Mouse (Mus musculus) liver, embryonic 15.5 days (tissue): ENCODE results near the gene Atrip. TPM values are rescaled to one million over a fixed set of nuclear protein-coding genes. Genes with fewer than 3 reads are reported as not detected.

ENCODE experiments used
- ATAC-seq: fragments of 200-750 bp; cut with Nextera tagmentation; 2 replicates; pipeline ENCODE4 v1.8.0; 2017; ENCODE audit warnings: moderate number of reproducible peaks, mild to moderate bottlenecking, moderate library complexity; ENCODE audit not compliant: insufficient read depth
- H3K27ac ChIP-seq: fragments of 300-500 bp; sonication (generic); replicated peaks from 2 replicates; pipeline ENCODE4 v1.5.1; 2015; ENCODE audit warnings: mild to moderate bottlenecking, inconsistent platforms
- H3K27me3 ChIP-seq: fragments of 300-500 bp; sonication (generic); 2 replicates; pipeline ENCODE4 v1.6.1; 2015; ENCODE audit warnings: mild to moderate bottlenecking, inconsistent platforms
- H3K36me3 ChIP-seq: fragments of 300-500 bp; sonication (generic); replicated peaks from 2 replicates; pipeline ENCODE4 v1.6.1; 2015; ENCODE audit warnings: moderate library complexity, mild to moderate bottlenecking, inconsistent platforms
- H3K4me1 ChIP-seq: fragments of 300-500 bp; sonication (generic); replicated peaks from 2 replicates; pipeline ENCODE4 v1.6.1; 2015; ENCODE audit warnings: inconsistent platforms
- H3K4me2 ChIP-seq: fragments of 300-500 bp; sonication (generic); 2 replicates; pipeline ENCODE4 v1.6.1; 2015; ENCODE audit warnings: moderate library complexity, mild to moderate bottlenecking, inconsistent platforms
- H3K4me3 ChIP-seq: fragments of 300-500 bp; sonication (generic); replicated peaks from 2 replicates; pipeline ENCODE4 v1.5.1; 2015; ENCODE audit warnings: mild to moderate bottlenecking, inconsistent platforms
- H3K9ac ChIP-seq: fragments of 300-500 bp; sonication (generic); 2 replicates; pipeline ENCODE4 v1.6.1; 2015; ENCODE audit warnings: moderate library complexity, mild to moderate bottlenecking, inconsistent platforms
- H3K9me3 ChIP-seq: fragments of 300-500 bp; sonication (generic); replicated peaks from 2 replicates; pipeline ENCODE4 v1.6.1; 2016; ENCODE audit warnings: inconsistent platforms
- WGBS: fragments of 180-500 bp; shearing (Covaris S2); methylation state at CpG from one replicate; pipeline ENCODE4 v1.1.7; 2015; ENCODE audit warnings: mixed read lengths; ENCODE audit not compliant: insufficient replicate concordance; 5-methylcytosine and 5-hydroxymethylcytosine counted together
- polyA plus RNA-seq: library from polyadenylated mRNA; unstranded; fragments of >200 nt; fragmentation: Nextera tagmentation; extraction: Ambion mirVana; gene quantifications from 2 replicates; pipeline ENCODE4 v1.2.1, GENCODE M21; 2015

The Atrip gene
- polyA plus RNA-seq = 9.2 and 12.6 TPM in 2 replicates

- Histone ChIP-seq H3K4me3 (peak within 1 kb of the TSS; percentile 88), H3K4me1 (peaks cover 29% of the 10 kb centered on the region), H3K4me2 (peak within 1 kb of the TSS; percentile 94), H3K36me3 (peaks cover 36% of the 10 kb centered on the region), H3K27me3 (no peaks in the 10 kb centered on the region), H3K9me3 (no peaks in the 10 kb centered on the region), H3K27ac (peak within 1 kb of the TSS; percentile 77), H3K9ac (peak within 1 kb of the TSS; percentile 89)
- ATAC-seq = peak; percentile 96
- WGBS = under 1% methylated on average over 57 of the region's 57 CpGs
Measured at GRCm38 (mm10) chr9:109073661-109074573, at the start of gene Atrip. Atrip (minus strand) TSS chr9:109074124.

- H3K4me1 ChIP-seq = 0 out of 2 replicates have a peak, but pooled peaks cover 3% of the 10 kb centered on the region
- H3K27ac ChIP-seq = no peak overlapping the region
- H3K9ac ChIP-seq = no peak overlapping the region
- no peak for ATAC-seq
- no peaks in the 10 kb centered on the region for H3K9me3 ChIP-seq
- no peaks in the 10 kb centered on the region for H3K36me3 ChIP-seq
- no peak overlapping the region for H3K4me3 ChIP-seq
- no peaks in the 10 kb centered on the region for H3K27me3 ChIP-seq
- 36% methylated on average over 6 of the region's 6 CpGs for WGBS
- no peak overlapping the region for H3K4me2 ChIP-seq
Measured at GRCm38 (mm10) chr9:109123266-109123665, 49.3 kb upstream of the Atrip start.

- no peak overlapping the region for H3K4me2 ChIP-seq
- H3K9ac ChIP-seq = no peak overlapping the region
- no peaks in the 10 kb centered on the region for H3K27me3 ChIP-seq
- no peak for ATAC-seq
- 40% methylated on average over 2 of the region's 2 CpGs for WGBS
- H3K9me3 ChIP-seq = no peaks in the 10 kb centered on the region
- H3K27ac ChIP-seq = no peak overlapping the region
- no peak overlapping the region for H3K4me3 ChIP-seq
- H3K4me1 ChIP-seq = 0 out of 2 replicates have a peak, but pooled peaks cover 7% of the 10 kb centered on the region
- no peaks in the 10 kb centered on the region for H3K36me3 ChIP-seq
Measured at GRCm38 (mm10) chr9:109122553-109123085, 48.7 kb upstream of the Atrip start.

- WGBS = 71% methylated on average over 6 of the region's 6 CpGs
- no peak for ATAC-seq
- Histone ChIP-seq H3K36me3 (0 out of 2 replicates have a peak, but pooled peaks cover 3% of the 10 kb centered on the region), H3K4me2 (no peak overlapping the region), H3K9me3 (no peaks in the 10 kb centered on the region), H3K9ac (no peak overlapping the region), H3K27me3 (no peaks in the 10 kb centered on the region), H3K4me3 (no peak overlapping the region), H3K27ac (no peak overlapping the region), H3K4me1 (0 out of 2 replicates have a peak, but pooled peaks cover 4% of the 10 kb centered on the region)
Measured at GRCm38 (mm10) chr9:109120956-109121355, 47.0 kb upstream of the Atrip start.

GRCm38 (mm10) chr9:109119571-109119970 lies 45.6 kb upstream of the Atrip start:
- no peaks in the 10 kb centered on the region for H3K9me3 ChIP-seq
- H3K4me2 ChIP-seq = no peak overlapping the region
- H3K27me3 ChIP-seq = no peaks in the 10 kb centered on the region
- H3K27ac ChIP-seq = no peak overlapping the region
- H3K4me3 ChIP-seq = no peak overlapping the region
- H3K9ac ChIP-seq = no peak overlapping the region
- no peak for ATAC-seq
- WGBS = 75% methylated on average over 9 of the region's 9 CpGs
- 0 out of 2 replicates have a peak, but pooled peaks cover 4% of the 10 kb centered on the region for H3K4me1 ChIP-seq
- 0 out of 2 replicates have a peak, but pooled peaks cover 8% of the 10 kb centered on the region for H3K36me3 ChIP-seq

- H3K4me3 ChIP-seq = no peak overlapping the region
- 0 out of 2 replicates have a peak, but pooled peaks have one; percentile 13 for ATAC-seq
- no peaks in the 10 kb centered on the region for H3K27me3 ChIP-seq
- H3K9me3 ChIP-seq = no peaks in the 10 kb centered on the region
- no peak overlapping the region for H3K27ac ChIP-seq
- 51% methylated on average over 4 of the region's 4 CpGs for WGBS
- no peak overlapping the region for H3K9ac ChIP-seq
- H3K4me2 ChIP-seq = no peak overlapping the region
- H3K4me1 ChIP-seq = 0 out of 2 replicates have a peak, but pooled peaks cover 4% of the 10 kb centered on the region
- 0 out of 2 replicates have a peak, but pooled peaks cover 8% of the 10 kb centered on the region for H3K36me3 ChIP-seq
Measured at GRCm38 (mm10) chr9:109118106-109118505, 44.2 kb upstream of the Atrip start.

- Histone ChIP-seq H3K4me3 (no peak overlapping the region), H3K9me3 (no peaks in the 10 kb centered on the region), H3K27me3 (no peaks in the 10 kb centered on the region), H3K36me3 (peaks cover 16% of the 10 kb centered on the region; the same call in 1 of the 2 replicates), H3K27ac (no peak overlapping the region), H3K4me1 (0 out of 2 replicates have a peak, but pooled peaks cover 4% of the 10 kb centered on the region), H3K9ac (no peak overlapping the region), H3K4me2 (no peak overlapping the region)
- WGBS = 73% methylated on average over 10 of the region's 10 CpGs
- ATAC-seq = no peak
Measured at GRCm38 (mm10) chr9:109116205-109116604, 42.3 kb upstream of the Atrip start.

GRCm38 (mm10) chr9:109114871-109115270 lies 40.9 kb upstream of the Atrip start:
- Histone ChIP-seq H3K27ac (no peak overlapping the region), H3K4me1 (0 out of 2 replicates have a peak, but pooled peaks cover 4% of the 10 kb centered on the region), H3K27me3 (no peaks in the 10 kb centered on the region), H3K36me3 (peaks cover 23% of the 10 kb centered on the region; the same call in 1 of the 2 replicates), H3K9me3 (no peaks in the 10 kb centered on the region), H3K4me2 (no peak overlapping the region), H3K9ac (no peak overlapping the region), H3K4me3 (no peak overlapping the region)
- no peak for ATAC-seq
- 66% methylated on average over 7 of the region's 7 CpGs for WGBS

- Histone ChIP-seq H3K27me3 (no peaks in the 10 kb centered on the region), H3K4me3 (no peak overlapping the region), H3K27ac (no peak overlapping the region), H3K4me2 (no peak overlapping the region), H3K4me1 (0 out of 2 replicates have a peak, but pooled peaks cover 4% of the 10 kb centered on the region), H3K9ac (no peak overlapping the region), H3K9me3 (no peaks in the 10 kb centered on the region), H3K36me3 (peaks cover 23% of the 10 kb centered on the region; the same call in 1 of the 2 replicates)
- ATAC-seq = no peak
- WGBS = 70% methylated on average over 11 of the region's 11 CpGs
Measured at GRCm38 (mm10) chr9:109114276-109114675, 40.4 kb upstream of the Atrip start.

GRCm38 (mm10) chr9:109113331-109113730 lies 39.4 kb upstream of the Atrip start:
- Histone ChIP-seq H3K9ac (no peak overlapping the region), H3K4me1 (0 out of 2 replicates have a peak, but pooled peaks cover 4% of the 10 kb centered on the region), H3K4me3 (no peak overlapping the region), H3K9me3 (no peaks in the 10 kb centered on the region), H3K36me3 (peaks cover 27% of the 10 kb centered on the region), H3K27me3 (no peaks in the 10 kb centered on the region), H3K27ac (no peak overlapping the region), H3K4me2 (no peak overlapping the region)
- ATAC-seq = no peak
- WGBS = 56% methylated on average over 8 of the region's 8 CpGs

GRCm38 (mm10) chr9:109111591-109111990 lies 37.7 kb upstream of the Atrip start:
- H3K36me3 ChIP-seq = peaks cover 30% of the 10 kb centered on the region
- WGBS = 78% methylated on average over 9 of the region's 9 CpGs

More at GRCm38 (mm10) chr9:109111591-109111990, 37.7 kb upstream of the Atrip start:
- H3K4me1 ChIP-seq = no peaks in the 10 kb centered on the region
- no peak overlapping the region for H3K27ac ChIP-seq
- H3K9ac ChIP-seq = no peak overlapping the region
- H3K27me3 ChIP-seq = no peaks in the 10 kb centered on the region
- no peaks in the 10 kb centered on the region for H3K9me3 ChIP-seq
- no peak overlapping the region for H3K4me3 ChIP-seq
- ATAC-seq = no peak
- H3K4me2 ChIP-seq = no peak overlapping the region
